ENCODE assay signal across 1 mouse cellular context in genomic region chr19:4231253-4232185, GRCm38 (mm10).
TF ChIP-seq lines count a peak whose summit lies in the region.

Gene Pold4, plus strand, starts transcription at chr19:4231899.

TF ChIP-seq in CH12.LX, 34 proteins besides CTCF, POLR2A, EP300 and RAD21 (continued from another document):
- TF ChIP-seq TCF12 (IDR thresholded peaks at IDR 0.05; ENCODE audit: low read depth, low read length) (peak; percentile 79), E2F4 (IDR thresholded peaks at IDR 0.05; ENCODE audit: insufficient replicate concordance, low read depth, low read length) (no peak), ZC3H11A (IDR thresholded peaks at IDR 0.05; ENCODE audit: low read depth, low read length) (no peak), ZNF384 (IDR thresholded peaks at IDR 0.05; ENCODE audit: low read depth, low read length) (no peak), GABPA (IDR thresholded peaks at IDR 0.05; ENCODE audit: insufficient replicate concordance, low read depth, low read length) (no peak), JUN (IDR thresholded peaks at IDR 0.05; ENCODE audit: insufficient read depth, low read depth, low read length) (no peak), CHD1 (IDR thresholded peaks at IDR 0.05; ENCODE audit: low read depth, low read length) (0 out of 2 replicates have a peak, but pooled peaks have one; percentile 43), SIN3A (IDR thresholded peaks at IDR 0.05; ENCODE audit: low read length) (peak; percentile 72), MEF2A (IDR thresholded peaks at IDR 0.05; ENCODE audit: borderline replicate concordance, low read depth, low read length) (peak; percentile 85), ETS1 (conservative IDR thresholded peaks at IDR 0.05; ENCODE audit: low read depth, low read length) (peak; percentile 88), RCOR1 (conservative IDR thresholded peaks at IDR 0.05; ENCODE audit: low read depth, low read length) (peak; percentile 95), ZMIZ1 (IDR thresholded peaks at IDR 0.05; ENCODE audit: low read depth, low read length) (peak; percentile 43; the same call in 1 of the 2 replicates), NRF1 (IDR thresholded peaks at IDR 0.05; ENCODE audit: low read depth, low read length) (0 out of 2 replicates have a peak, but pooled peaks have one; percentile 3), MAX (IDR thresholded peaks at IDR 0.05; ENCODE audit: low read length) (no peak; the same call in 1 of the 2 replicates), USF1 (IDR thresholded peaks at IDR 0.05; ENCODE audit: low read depth, low read length) (no peak), MAFK (IDR thresholded peaks at IDR 0.05; ENCODE audit: insufficient replicate concordance, low read length) (peak; percentile 85), CHD2 (IDR thresholded peaks at IDR 0.05; ENCODE audit: low read length) (peak; percentile 79), POLR2AphosphoS2 (IDR thresholded peaks at IDR 0.05; ENCODE audit: low read depth, low read length) (peak; percentile 80; the same call in 1 of the 2 replicates), KAT2A (IDR thresholded peaks at IDR 0.05; ENCODE audit: insufficient replicate concordance, low read length) (peak; percentile 86; the same call in 1 of the 2 replicates), MAZ (IDR thresholded peaks at IDR 0.05; ENCODE audit: low read depth, low read length) (peak; percentile 76; the same call in 1 of the 2 replicates), PAX5 (IDR thresholded peaks at IDR 0.05; ENCODE audit: low read length) (no peak), SMC3 (IDR thresholded peaks at IDR 0.05; ENCODE audit: low read depth, low read length) (no peak), JUND (conservative IDR thresholded peaks at IDR 0.05; ENCODE audit: low read depth, low read length) (peak; percentile 28; the same call in 1 of the 2 replicates)
